Mouse (Mus musculus): ENCODE results near the gene Tex14. TPM values are rescaled to one million over a fixed set of nuclear protein-coding genes. Genes with fewer than 3 reads are reported as not detected.
"Not testable (repeated sequence)": the region's sequence is repeated elsewhere in the genome, so short reads cannot be mapped to it uniquely, and the experiment has no call there.

The Tex14 gene
- polyA plus RNA-seq, 1 experiment = 1.1 TPM

DNA sequence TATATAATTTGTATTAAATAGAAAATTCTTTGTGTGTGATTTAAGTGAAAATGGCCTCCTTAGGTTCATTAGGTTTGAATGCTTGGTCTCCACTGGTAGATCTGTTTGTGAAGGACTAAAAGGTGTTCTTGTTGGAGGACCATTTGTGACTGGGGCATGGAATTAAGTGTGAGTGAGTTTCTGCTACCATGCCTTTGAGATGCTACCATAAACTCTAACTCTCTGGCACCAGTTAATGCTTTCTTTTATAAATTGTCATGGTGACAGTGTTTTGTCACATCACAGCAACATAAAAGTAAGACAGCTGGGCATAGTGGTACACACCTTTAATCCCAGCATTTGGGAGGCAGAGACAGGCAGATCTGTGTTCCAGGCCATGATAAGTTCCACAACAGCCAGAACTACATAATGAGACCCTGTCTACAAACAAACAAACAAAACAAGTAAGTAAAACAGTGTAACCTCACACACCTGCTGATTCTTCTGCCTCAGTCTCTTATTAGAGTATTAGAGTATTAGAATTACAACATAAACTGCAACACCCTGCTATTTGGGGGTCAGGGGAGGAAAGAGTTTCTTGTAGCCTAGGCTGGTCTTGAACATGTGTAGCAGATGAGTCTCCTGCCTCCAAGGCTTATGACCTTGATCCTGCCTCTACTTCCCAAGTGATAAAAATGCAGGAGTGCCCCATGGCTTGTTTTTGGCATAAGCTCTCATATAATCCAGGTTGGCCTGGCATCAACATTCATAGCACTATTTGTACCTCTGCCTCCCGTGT, 22.6 kb downstream of the Tex14 start:
- no peak for DNase-seq (ENCODE audit: low read depth)
- TF ChIP-seq POLR2A (IDR thresholded peaks at IDR 0.05; ENCODE audit: borderline replicate concordance, extremely low read depth, insufficient read depth, insufficient read length, poor library complexity, severe bottlenecking) = no peak
- TF ChIP-seq CTCF (IDR thresholded peaks at IDR 0.05; ENCODE audit: borderline replicate concordance, extremely low read depth, insufficient read depth, insufficient read length) = no peak

- TF ChIP-seq CTCF (IDR thresholded peaks at IDR 0.05; ENCODE audit: borderline replicate concordance, extremely low read depth, insufficient read depth, insufficient read length) (no peak), POLR2A (IDR thresholded peaks at IDR 0.05; ENCODE audit: borderline replicate concordance, extremely low read depth, insufficient read depth, insufficient read length, poor library complexity, severe bottlenecking) (no peak)
- no peak for DNase-seq (ENCODE audit: low read depth)
These were observed 23.3 kb downstream of the Tex14 start for GRCm38 (mm10) chr11:87428051-87428673.

- TF ChIP-seq CTCF (IDR thresholded peaks at IDR 0.05; ENCODE audit: borderline replicate concordance, extremely low read depth, insufficient read depth, insufficient read length) = no peak
- no peak for TF ChIP-seq POLR2A (IDR thresholded peaks at IDR 0.05; ENCODE audit: borderline replicate concordance, extremely low read depth, insufficient read depth, insufficient read length, poor library complexity, severe bottlenecking)
- DNase-seq (ENCODE audit: low read depth) = no peak
These were observed 24.5 kb downstream of the Tex14 start for GRCm38 (mm10) chr11:87429363-87429762.

GRCm38 (mm10) chr11:87430374-87430773, 25.5 kb downstream of the Tex14 start:
- no peak for DNase-seq (ENCODE audit: low read depth)
- TF ChIP-seq CTCF (IDR thresholded peaks at IDR 0.05; ENCODE audit: borderline replicate concordance, extremely low read depth, insufficient read depth, insufficient read length) = no peak
- no peak for TF ChIP-seq POLR2A (IDR thresholded peaks at IDR 0.05; ENCODE audit: borderline replicate concordance, extremely low read depth, insufficient read depth, insufficient read length, poor library complexity, severe bottlenecking)

- not testable (repeated sequence) for DNase-seq (ENCODE audit: low read depth)
These were observed 26.9 kb downstream of the Tex14 start for GRCm38 (mm10) chr11:87431813-87432212.

GRCm38 (mm10) chr11:87432447-87432846, 27.6 kb downstream of the Tex14 start:
- TF ChIP-seq CTCF (IDR thresholded peaks at IDR 0.05; ENCODE audit: borderline replicate concordance, extremely low read depth, insufficient read depth, insufficient read length) (no peak), POLR2A (IDR thresholded peaks at IDR 0.05; ENCODE audit: borderline replicate concordance, extremely low read depth, insufficient read depth, insufficient read length, poor library complexity, severe bottlenecking) (no peak)

DNA sequence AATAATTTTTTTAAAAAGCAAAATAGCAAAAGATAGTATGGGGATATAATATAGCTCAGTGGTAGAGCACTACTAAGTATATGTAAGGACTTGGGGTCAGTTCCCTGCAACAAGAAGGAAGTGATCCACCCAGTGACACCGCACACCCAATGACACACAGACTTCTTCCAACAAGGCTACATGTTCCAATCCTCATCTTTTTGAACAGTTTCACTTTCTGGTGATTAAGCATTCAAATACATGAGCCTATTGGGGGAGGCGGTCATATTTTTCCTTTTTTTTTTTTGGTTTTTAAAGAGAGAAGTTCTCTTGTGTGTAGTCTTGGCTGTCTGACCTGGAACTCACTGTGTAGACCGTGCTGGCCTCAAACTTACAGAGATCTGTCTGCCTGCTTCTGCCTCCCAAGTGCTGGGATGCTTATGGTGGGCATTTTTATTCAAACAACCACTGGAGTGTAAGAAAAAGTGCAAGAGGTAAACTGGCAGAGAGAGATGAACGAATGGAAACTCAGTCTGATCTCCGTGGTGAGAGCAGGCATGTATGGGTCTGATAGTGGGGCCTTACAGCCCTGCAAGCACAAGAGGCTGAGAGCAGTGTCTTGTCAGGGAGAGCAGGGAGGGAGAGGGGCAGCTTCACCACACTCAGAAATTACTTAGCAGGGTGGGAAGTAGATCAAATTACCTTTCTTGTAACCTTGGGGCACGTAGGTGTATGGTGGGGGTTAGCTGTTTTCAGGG, 28.2 kb downstream of the Tex14 start:
- DNase-seq (ENCODE audit: low read depth) = no peak
- TF ChIP-seq CTCF (IDR thresholded peaks at IDR 0.05; ENCODE audit: borderline replicate concordance, extremely low read depth, insufficient read depth, insufficient read length) (no peak), POLR2A (IDR thresholded peaks at IDR 0.05; ENCODE audit: borderline replicate concordance, extremely low read depth, insufficient read depth, insufficient read length, poor library complexity, severe bottlenecking) (no peak)

More at GRCm38 (mm10) chr11:87432447-87432846, 27.6 kb downstream of the Tex14 start:
- no peak for DNase-seq (ENCODE audit: low read depth)

DNA sequence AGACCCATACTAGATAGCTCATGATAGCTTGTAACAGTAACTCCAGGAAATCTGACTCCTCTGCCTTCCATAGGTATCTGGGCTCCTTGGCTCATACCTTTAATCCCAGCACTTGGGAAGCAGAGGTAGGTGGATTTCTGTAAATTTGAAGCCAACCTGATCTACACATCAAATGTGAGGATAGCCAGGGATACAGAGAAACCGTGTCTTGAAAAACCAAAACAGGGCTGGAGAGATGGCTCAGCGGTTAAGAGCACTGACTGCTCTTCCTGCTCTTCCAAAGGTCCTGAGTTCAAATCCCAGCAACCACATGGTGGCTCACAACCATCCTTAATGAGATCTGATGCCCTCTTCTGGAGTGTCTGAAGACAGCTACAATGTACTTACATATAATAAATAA, 30.2 kb downstream of the Tex14 start:
- DNase-seq (ENCODE audit: low read depth) = not testable (repeated sequence)

DNA sequence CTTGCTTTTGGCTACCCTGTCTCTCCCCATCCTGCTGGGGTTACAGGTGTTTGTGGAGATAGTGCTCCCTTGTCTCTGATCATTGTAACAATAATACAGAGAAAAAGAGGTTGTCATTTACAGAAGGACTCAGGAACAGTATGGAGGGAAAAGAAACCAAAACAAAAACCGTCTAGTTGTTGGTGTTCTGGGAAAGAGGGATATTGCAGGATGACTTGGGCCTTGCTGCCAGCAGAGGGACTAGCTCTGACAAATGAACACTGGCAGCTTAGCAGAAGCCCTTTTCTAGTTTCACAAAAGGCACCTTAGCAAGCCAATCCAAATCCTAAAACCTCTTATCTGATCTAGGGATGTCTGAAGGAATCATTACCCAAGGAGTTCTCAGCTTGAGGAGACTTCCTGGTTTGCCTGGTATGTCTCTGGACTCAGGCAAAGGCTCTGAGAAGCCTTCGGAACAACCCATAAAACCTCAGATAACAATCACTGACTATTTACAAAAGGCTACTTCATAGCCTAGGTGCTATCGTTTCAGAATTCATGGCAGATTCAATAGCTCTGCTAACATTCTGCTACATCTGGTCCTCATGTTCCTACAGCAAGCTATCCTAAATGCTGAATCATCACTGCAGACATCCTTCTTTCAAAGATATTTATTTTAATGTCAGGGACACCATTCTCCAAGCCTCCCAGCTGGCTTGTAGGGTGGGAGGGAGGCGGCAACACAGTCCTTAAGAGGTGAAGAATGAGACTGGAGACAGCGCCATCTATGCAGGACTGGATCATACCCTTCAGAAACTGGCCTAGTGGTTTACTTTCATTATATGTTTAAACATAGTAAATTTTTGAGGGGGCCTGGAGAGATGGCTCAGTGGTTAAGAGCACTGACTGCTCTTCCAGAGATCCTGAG, 31.7 kb downstream of the Tex14 start:
- TF ChIP-seq POLR2A (IDR thresholded peaks at IDR 0.05; ENCODE audit: borderline replicate concordance, extremely low read depth, insufficient read depth, insufficient read length, poor library complexity, severe bottlenecking) (no peak), CTCF (IDR thresholded peaks at IDR 0.05; ENCODE audit: borderline replicate concordance, extremely low read depth, insufficient read depth, insufficient read length) (no peak)
- DNase-seq (ENCODE audit: low read depth) = no peak

DNA sequence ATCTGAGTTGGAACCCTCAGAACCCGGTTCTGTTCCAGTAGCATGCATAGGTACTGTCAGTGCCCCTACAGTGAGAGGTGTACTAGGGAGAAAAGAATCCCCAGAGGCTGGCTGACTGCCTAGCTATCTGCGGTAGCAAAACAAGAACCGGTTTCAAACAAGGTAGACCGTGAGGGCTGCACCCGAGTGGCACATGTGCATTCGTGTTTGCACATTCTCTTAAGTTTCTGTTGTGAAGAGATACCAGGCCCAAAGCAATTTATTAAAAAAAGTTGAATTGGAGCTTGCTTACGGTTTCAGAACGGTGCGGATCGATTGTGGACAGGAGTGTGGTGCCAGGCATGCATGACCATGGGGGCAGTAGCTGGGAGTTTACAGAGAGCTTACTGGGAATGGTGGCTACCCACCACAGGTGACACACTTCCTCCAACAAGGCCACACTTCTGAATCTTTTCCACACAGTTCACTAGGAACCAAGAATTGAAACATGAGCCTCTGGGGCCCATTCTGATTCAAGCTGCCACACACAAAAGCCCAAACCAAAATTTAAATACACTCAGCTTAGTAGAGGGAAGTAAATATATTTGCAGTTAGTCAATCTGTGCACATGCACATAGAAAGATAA, 35.0 kb downstream of the Tex14 start:
- TF ChIP-seq CTCF (IDR thresholded peaks at IDR 0.05; ENCODE audit: borderline replicate concordance, extremely low read depth, insufficient read depth, insufficient read length) (no peak), POLR2A (IDR thresholded peaks at IDR 0.05; ENCODE audit: borderline replicate concordance, extremely low read depth, insufficient read depth, insufficient read length, poor library complexity, severe bottlenecking) (no peak)

DNA sequence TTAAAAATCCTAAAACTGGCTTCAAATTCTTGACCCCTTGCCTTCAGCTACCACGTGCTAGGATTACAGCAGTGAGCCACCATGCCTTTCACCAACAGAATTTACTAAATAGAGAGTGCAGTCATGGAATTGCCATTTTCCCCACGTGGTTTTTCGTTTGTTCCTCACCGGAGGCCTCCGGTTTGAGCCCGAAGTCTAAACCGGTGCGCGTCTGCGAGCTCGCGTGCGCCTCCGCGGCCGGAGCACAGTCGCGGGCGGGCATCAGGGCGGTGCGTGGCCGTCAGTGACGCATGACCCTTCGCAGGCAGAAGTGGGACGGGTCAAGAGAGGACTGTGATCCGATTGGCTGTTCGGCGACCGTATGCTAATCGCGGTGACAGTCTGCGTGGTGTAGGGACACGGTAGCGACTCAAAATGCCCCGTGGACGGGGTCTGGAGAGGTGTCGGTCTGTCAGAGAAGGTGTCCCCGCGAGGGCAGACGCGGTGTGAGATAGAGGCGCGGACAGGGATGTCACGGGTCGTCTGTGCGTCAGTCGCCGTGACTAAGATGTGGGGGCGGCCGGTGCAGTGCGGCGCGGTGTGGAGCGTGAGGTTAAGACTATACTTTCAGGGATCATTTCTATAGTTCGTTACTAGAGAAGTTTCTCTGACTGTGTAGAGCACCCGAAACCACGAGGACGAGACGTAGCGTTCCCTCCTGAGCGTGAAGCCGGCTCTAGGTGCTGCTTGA, 37.9 kb downstream of the Tex14 start:
- DNase-seq (ENCODE audit: low read depth) = peak; percentile 89

More for the DNA sequence above, 35.0 kb downstream of the Tex14 start:
- DNase-seq (ENCODE audit: low read depth) = no peak
